Mouse (Mus musculus): ENCODE measurements around the gene Mrpl53.
A peak's percentile ranks its signal among the peaks of the same experiment; 100 is the strongest.

The Mrpl53 gene

GRCm38 (mm10) chr6:83122961-83123360, 14.1 kb downstream of the Mrpl53 start:
- DNase-seq: no peak

- DNase-seq: peak; percentile 92 to 95
Observed at GRCm38 (mm10) chr6:83124851-83125312, 16.0 kb downstream of the Mrpl53 start.

GRCm38 (mm10) chr6:83125331-83125730, 16.5 kb downstream of the Mrpl53 start, which contains the start of gene Ino80b:
Gene Ino80b (minus strand): TSS chr6:83125431.
- no peak for DNase-seq

- no peak for DNase-seq
Observed at GRCm38 (mm10) chr6:83127419-83127818, 18.6 kb downstream of the Mrpl53 start.

GRCm38 (mm10) chr6:83131469-83132034, 22.7 kb downstream of the Mrpl53 start:
- peak; percentile 55 to 75 for DNase-seq

GRCm38 (mm10) chr6:83132176-83132919, 23.5 kb downstream of the Mrpl53 start:
- DNase-seq: no peak

- DNase-seq: no peak
Observed at GRCm38 (mm10) chr6:83134226-83134625, 25.4 kb downstream of the Mrpl53 start.

GRCm38 (mm10) chr6:83134951-83135513, 26.2 kb downstream of the Mrpl53 start, which contains the start of gene Rtkn:
Gene Rtkn (plus strand): TSS chr6:83135463.
- peak in 1 of 2 experiments; percentile 38 for DNase-seq

- DNase-seq: peak; percentile 73 to 79
Observed at GRCm38 (mm10) chr6:83135571-83136161, 26.8 kb downstream of the Mrpl53 start.

GRCm38 (mm10) chr6:83136291-83136880, 27.5 kb downstream of the Mrpl53 start:
- no peak for DNase-seq

- DNase-seq: peak; percentile 46 to 54
Observed at GRCm38 (mm10) chr6:83136881-83137575, 28.2 kb downstream of the Mrpl53 start.

- DNase-seq: peak; percentile 87 to 90
Observed at GRCm38 (mm10) chr6:83137576-83137950, 28.7 kb downstream of the Mrpl53 start.

- DNase-seq: no peak
Observed at GRCm38 (mm10) chr6:83138056-83138455, 29.2 kb downstream of the Mrpl53 start.

- DNase-seq: no peak
Observed at GRCm38 (mm10) chr6:83140044-83140443, 31.2 kb downstream of the Mrpl53 start.

GRCm38 (mm10) chr6:83141636-83142035, 32.8 kb downstream of the Mrpl53 start:
- no peak for DNase-seq

GRCm38 (mm10) chr6:83142211-83142731, 33.4 kb downstream of the Mrpl53 start:
- DNase-seq: no peak

- no peak for DNase-seq
Observed at GRCm38 (mm10) chr6:83142886-83143285, 34.0 kb downstream of the Mrpl53 start.

GRCm38 (mm10) chr6:83145209-83145608, 36.4 kb downstream of the Mrpl53 start:
- DNase-seq: no peak

- DNase-seq: no peak
Observed at GRCm38 (mm10) chr6:83145805-83146204, 37.0 kb downstream of the Mrpl53 start.

- DNase-seq: no peak
Observed at GRCm38 (mm10) chr6:83147280-83147679, 38.4 kb downstream of the Mrpl53 start.

- DNase-seq: no peak
Observed at GRCm38 (mm10) chr6:83151721-83152120, 42.9 kb downstream of the Mrpl53 start.

- no peak for DNase-seq
Observed at GRCm38 (mm10) chr6:83153038-83153437, 44.2 kb downstream of the Mrpl53 start.

All from lung, adult 18-20 months (tissue).